Mouse (Mus musculus): Measurements from ENCODE around the gene 2310034C09Rik. TPM values are rescaled to one million over a fixed set of nuclear protein-coding genes. Genes with fewer than 3 reads are reported as not detected.

2310034C09Rik gene
- polyA plus RNA-seq (2015; fragmentation: Nextera tagmentation; extraction: Ambion mirVana): not detected in 2 replicates

DNA sequence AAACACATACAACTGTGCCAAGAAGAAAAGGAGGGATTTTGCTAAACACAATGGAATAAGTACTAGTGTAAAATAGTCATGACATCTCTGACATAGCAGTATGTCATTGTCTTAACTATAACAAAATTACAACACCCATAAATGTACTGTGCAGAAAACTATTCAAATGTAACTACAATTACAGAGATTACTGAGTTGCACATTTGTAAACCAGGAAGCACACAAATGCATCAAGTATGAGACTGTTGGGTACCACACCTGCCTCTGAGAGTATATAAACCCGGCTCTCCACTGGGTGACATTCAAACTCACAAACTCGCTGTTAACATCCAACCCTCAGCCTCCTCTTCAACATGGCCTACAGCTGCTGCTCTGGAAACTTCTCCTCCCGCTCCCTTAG, at the start of gene 2310034C09Rik:
2310034C09Rik (plus strand) TSS at position 301 of the 400 bp plus-strand sequence.

DNA sequence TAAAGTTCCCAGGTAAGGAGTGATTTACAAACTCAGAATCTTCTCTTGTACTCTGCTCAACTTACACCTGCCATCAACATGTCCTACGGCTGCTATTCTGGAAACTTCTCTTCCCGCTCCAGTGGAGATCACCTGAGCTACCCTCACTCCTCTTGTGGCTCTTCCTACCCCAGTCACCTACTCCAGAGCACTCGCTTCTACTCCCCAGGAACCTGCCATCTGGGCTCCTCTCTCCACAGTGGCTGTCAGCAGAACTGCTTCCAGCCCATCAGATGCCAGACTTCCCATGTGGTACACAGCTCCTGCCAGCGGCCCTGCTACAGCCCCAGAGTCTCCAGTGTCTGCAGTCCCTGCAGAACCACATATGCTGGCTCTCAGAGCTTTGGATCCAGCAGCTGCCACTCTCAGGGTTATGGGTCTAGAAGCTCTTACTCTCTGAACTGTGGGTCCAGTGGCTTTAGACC, 29.8 kb upstream of the 2310034C09Rik start, which contains the start of gene Krtap13-1:
Krtap13-1 (plus strand) TSS at position 51 of the 464 bp plus-strand sequence.

DNA sequence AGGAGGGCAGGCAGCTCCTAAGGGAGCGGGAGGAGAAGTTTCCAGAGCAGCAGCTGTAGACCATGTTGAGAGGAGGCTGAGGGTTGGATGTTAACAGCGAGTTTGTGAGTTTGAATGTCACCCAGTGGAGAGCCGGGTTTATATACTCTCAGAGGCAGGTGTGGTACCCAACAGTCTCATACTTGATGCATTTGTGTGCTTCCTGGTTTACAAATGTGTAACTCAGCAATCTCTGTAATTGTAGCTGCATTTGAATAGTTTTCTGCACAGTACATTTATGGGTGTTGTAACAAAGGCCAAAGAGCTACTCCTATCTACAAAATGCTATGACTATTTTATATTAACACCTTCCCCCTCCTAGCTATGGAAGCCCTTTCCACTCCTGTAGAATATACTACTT, 7.1 kb upstream of the 2310034C09Rik start, which contains the start of gene Krtap13:
Krtap13 (minus strand) TSS at position 101 of the 400 bp plus-strand sequence.

DNA sequence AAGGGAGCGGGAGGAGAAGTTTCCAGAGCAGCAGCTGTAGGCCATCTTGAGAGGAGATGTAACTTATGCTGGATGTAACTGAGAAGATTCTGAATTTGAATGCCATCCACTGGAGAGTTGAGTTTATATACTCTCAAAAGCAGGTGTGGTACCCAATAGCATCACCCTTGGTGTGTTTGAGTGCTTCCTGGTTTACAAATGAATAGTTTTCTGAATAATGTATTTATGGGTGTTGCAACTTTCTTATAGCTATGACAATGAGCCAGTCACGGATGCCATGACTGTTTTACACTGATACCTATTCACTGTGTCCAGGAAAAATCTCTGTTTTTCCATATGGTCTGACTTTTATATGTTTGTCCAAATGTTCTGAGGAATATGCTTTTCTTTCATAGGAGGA, 15.5 kb downstream of the 2310034C09Rik start, which contains the start of gene 2310057N15Rik:
2310057N15Rik (minus strand) TSS at position 101 of the 400 bp plus-strand sequence.

DNA sequence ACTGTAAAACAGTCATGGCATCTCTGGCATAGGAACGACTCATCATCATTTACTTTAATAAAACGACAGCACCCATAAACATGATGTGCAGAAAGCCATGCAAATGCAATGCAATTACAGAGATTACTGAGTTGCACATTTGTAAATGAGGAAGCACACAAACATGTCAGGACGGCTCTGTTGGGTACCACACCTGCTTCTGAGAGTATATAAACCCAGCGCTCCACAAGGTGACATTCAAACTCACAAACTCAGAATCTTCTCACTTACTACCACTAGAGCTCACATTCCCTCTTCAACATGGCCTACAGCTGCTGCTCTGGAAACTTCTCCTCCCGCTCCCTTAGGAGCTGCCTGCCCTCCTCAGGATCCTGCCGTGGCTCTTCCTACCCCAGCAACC, 18.9 kb downstream of the 2310034C09Rik start, which contains the start of gene Gm5965:
Gm5965 (plus strand) TSS at position 301 of the 400 bp plus-strand sequence.

Other genes with a start within 250 kb of the 2310034C09Rik start
- gene Cldn8, start 195.7 kb upstream of the 2310034C09Rik start, polyA plus RNA-seq (2015; fragmentation: Nextera tagmentation; extraction: Ambion mirVana): 113 and 123 TPM in 2 replicates
- gene Krtap24-1, start 146.6 kb upstream of the 2310034C09Rik start, polyA plus RNA-seq (2015; fragmentation: Nextera tagmentation; extraction: Ambion mirVana): not detected in 2 replicates
- not detected in 2 replicates for gene 2310079G19Rik, start 131.2 kb upstream of the 2310034C09Rik start, polyA plus RNA-seq (2015; fragmentation: Nextera tagmentation; extraction: Ambion mirVana)
- gene Krtap26-1, start 111.1 kb upstream of the 2310034C09Rik start, polyA plus RNA-seq (2015; fragmentation: Nextera tagmentation; extraction: Ambion mirVana): not detected in 2 replicates
- not detected in 2 replicates for gene Krtap27-1, start 87.2 kb upstream of the 2310034C09Rik start, polyA plus RNA-seq (2015; fragmentation: Nextera tagmentation; extraction: Ambion mirVana)
- not detected in 2 replicates for gene 2310061N02Rik, start 50.9 kb upstream of the 2310034C09Rik start, polyA plus RNA-seq (2015; fragmentation: Nextera tagmentation; extraction: Ambion mirVana)
- gene Krtap13-1, start 30.0 kb upstream of the 2310034C09Rik start, polyA plus RNA-seq (2015; fragmentation: Nextera tagmentation; extraction: Ambion mirVana): not detected in 2 replicates
- gene Krtap13, start 7.2 kb upstream of the 2310034C09Rik start, polyA plus RNA-seq (2015; fragmentation: Nextera tagmentation; extraction: Ambion mirVana): not detected in 2 replicates
- not detected in 2 replicates for gene 2310057N15Rik, start 15.4 kb downstream of the 2310034C09Rik start, polyA plus RNA-seq (2015; fragmentation: Nextera tagmentation; extraction: Ambion mirVana)
- gene Gm5965, start 19.0 kb downstream of the 2310034C09Rik start, polyA plus RNA-seq (2015; fragmentation: Nextera tagmentation; extraction: Ambion mirVana): not detected in 2 replicates
- not detected in 2 replicates for gene Gm20741, start 53.4 kb downstream of the 2310034C09Rik start, polyA plus RNA-seq (2015; fragmentation: Nextera tagmentation; extraction: Ambion mirVana)
- not detected in 2 replicates for gene Krtap15, start 61.4 kb downstream of the 2310034C09Rik start, polyA plus RNA-seq (2015; fragmentation: Nextera tagmentation; extraction: Ambion mirVana)
- gene Krtap14, start 67.3 kb downstream of the 2310034C09Rik start, polyA plus RNA-seq (2015; fragmentation: Nextera tagmentation; extraction: Ambion mirVana): not detected in 2 replicates
- gene Krtap19-1, start 110.6 kb downstream of the 2310034C09Rik start, polyA plus RNA-seq (2015; fragmentation: Nextera tagmentation; extraction: Ambion mirVana): not detected in 2 replicates
- not detected in 2 replicates for gene Krtap19-2, start 115.4 kb downstream of the 2310034C09Rik start, polyA plus RNA-seq (2015; fragmentation: Nextera tagmentation; extraction: Ambion mirVana)
- not detected in 2 replicates for gene Krtap19-3, start 119.2 kb downstream of the 2310034C09Rik start, polyA plus RNA-seq (2015; fragmentation: Nextera tagmentation; extraction: Ambion mirVana)
- not detected in 2 replicates for gene Krtap19-4, start 126.2 kb downstream of the 2310034C09Rik start, polyA plus RNA-seq (2015; fragmentation: Nextera tagmentation; extraction: Ambion mirVana)
- not detected in 2 replicates for gene Krtap19-5, start 137.6 kb downstream of the 2310034C09Rik start, polyA plus RNA-seq (2015; fragmentation: Nextera tagmentation; extraction: Ambion mirVana)
- gene Krtap19-9b, start 173.4 kb downstream of the 2310034C09Rik start, polyA plus RNA-seq (2015; fragmentation: Nextera tagmentation; extraction: Ambion mirVana): not detected in 2 replicates
- gene Krtap16-3, start 204.0 kb downstream of the 2310034C09Rik start, polyA plus RNA-seq (2015; fragmentation: Nextera tagmentation; extraction: Ambion mirVana): not detected in 2 replicates